Mouse (Mus musculus) bone marrow macrophage, adult 2 months (primary cell): Measurements from ENCODE around the gene Dlx5.

Source experiments
- CTCF ChIP-seq: IDR thresholded peaks from 2 replicates; pipeline ENCODE4 v1.5.1; 2012; ENCODE audit warnings: low read depth, mild to moderate bottlenecking, low read length, moderate library complexity
- POLR2A ChIP-seq: IDR thresholded peaks from 2 replicates; pipeline ENCODE4 v1.6.1; 2012; ENCODE audit warnings: mild to moderate bottlenecking, low read depth, low read length, borderline replicate concordance

DNA sequence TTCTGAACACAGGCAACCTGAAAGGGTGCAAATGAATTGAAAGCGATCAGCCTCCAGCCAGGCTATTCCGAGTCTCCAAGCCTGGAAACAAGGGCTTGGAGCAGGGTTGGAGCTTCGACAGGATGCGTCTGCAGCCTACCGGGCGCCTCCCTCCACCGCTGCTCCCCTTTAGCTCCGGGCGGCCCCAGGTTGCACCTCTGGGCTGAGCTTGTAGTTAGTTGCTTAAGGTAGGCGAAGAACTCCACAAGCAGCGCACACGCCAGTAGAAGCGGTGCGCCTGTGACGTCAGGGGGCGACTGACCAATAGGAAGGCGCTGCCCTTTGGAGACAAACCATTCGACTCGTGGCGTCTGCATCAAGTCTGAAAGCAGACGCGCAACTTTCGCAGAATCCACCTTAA lies 19.3 kb downstream of the Dlx5 start:
- no peak for TF ChIP-seq POLR2A
- no peak for TF ChIP-seq CTCF
